Mouse (Mus musculus) MEL (cell line): ENCODE measurements around the gene Nfkbie. TPM values are rescaled to one million over a fixed set of nuclear protein-coding genes. Genes with fewer than 3 reads are reported as not detected.

Experiments used
- DNase-seq: peaks from one replicate; pipeline ENCODE4 v3.0.0; 2011; ENCODE audit warnings: low read depth, low spot score
- H3K27ac ChIP-seq: 2 replicates; pipeline ENCODE4 v1.5.1; 2012; ENCODE audit warnings: low read depth, mild to moderate bottlenecking, control low read depth, low read length, moderate library complexity; ENCODE audit not compliant: control insufficient read depth
- H3K27me3 ChIP-seq, 2 experiments: fragments of 150-350 bp in 1 of 2; sonication (generic) in 1 of 2; 2 replicates each; pipeline ENCODE4 v1.6.1; 2012; ENCODE audit warnings: low read length in 2 of 2, mild to moderate bottlenecking in 2 of 2, improper control_type of control experiment in 1 of 2, moderate library complexity in 1 of 2; ENCODE audit not compliant: insufficient read depth in 2 of 2, control insufficient read depth in 1 of 2
- H3K36me3 ChIP-seq, 2 experiments: 2 replicates each; pipeline ENCODE4 v1.6.1; 2012 to 2014; ENCODE audit warnings: low read length in 2 of 2, improper control_type of control experiment in 1 of 2, inconsistent platforms in 1 of 2, mild to moderate bottlenecking in 1 of 2; ENCODE audit not compliant: insufficient read depth in 2 of 2, control insufficient read depth in 1 of 2
- H3K4me1 ChIP-seq, 2 experiments: fragments of 150-350 bp in 1 of 2; sonication (generic) in 1 of 2; 2 replicates each; pipeline ENCODE4 v1.6.1; 2012; ENCODE audit warnings: low read length in 2 of 2, improper control_type of control experiment in 1 of 2, mild to moderate bottlenecking in 1 of 2; ENCODE audit not compliant: insufficient read depth in 2 of 2, control insufficient read depth in 1 of 2
- H3K4me3 ChIP-seq, 2 experiments: fragments of 150-350 bp in 1 of 2; sonication (generic) in 1 of 2; 2 replicates each; pipeline ENCODE4 v1.5.1; 2012; ENCODE audit warnings: low read depth in 2 of 2, low read length in 2 of 2, mild to moderate bottlenecking in 2 of 2, moderate library complexity in 2 of 2, control low read depth in 1 of 2, improper control_type of control experiment in 1 of 2; ENCODE audit not compliant: control insufficient read depth in 1 of 2, insufficient read depth in 1 of 2
- H3K79me2 ChIP-seq: 2 replicates; pipeline ENCODE4 v1.6.1; 2012; ENCODE audit warnings: mild to moderate bottlenecking, low read length, moderate library complexity; ENCODE audit not compliant: control insufficient read depth, poor library complexity, insufficient read depth
- H3K9ac ChIP-seq: 2 replicates; pipeline ENCODE4 v1.6.1; 2012; ENCODE audit warnings: low read depth, mild to moderate bottlenecking, control low read depth, low read length, moderate library complexity; ENCODE audit not compliant: control insufficient read depth, poor library complexity, severe bottlenecking
- H3K9me3 ChIP-seq: fragments of 150-350 bp; sonication (generic); replicated peaks from 2 replicates; pipeline ENCODE4 v1.6.1; 2012; ENCODE audit warnings: mild to moderate bottlenecking, low read length, improper control_type of control experiment, moderate library complexity; ENCODE audit not compliant: insufficient read depth
- CHD1 ChIP-seq: IDR thresholded peaks from 2 replicates; pipeline ENCODE4 v1.6.1; 2012; ENCODE audit warnings: low read depth, mild to moderate bottlenecking, inconsistent platforms, low read length, improper control_type of control experiment
- ELF1 ChIP-seq: IDR thresholded peaks from 2 replicates; pipeline ENCODE4 v1.6.1; 2014; ENCODE audit warnings: low read depth, mild to moderate bottlenecking, inconsistent platforms, low read length, improper control_type of control experiment, moderate library complexity
- GABPA ChIP-seq: IDR thresholded peaks from 2 replicates; pipeline ENCODE4 v1.6.1; 2012; ENCODE audit warnings: low read depth, mild to moderate bottlenecking, inconsistent platforms, low read length, improper control_type of control experiment, moderate library complexity
- JUND ChIP-seq: IDR thresholded peaks from 2 replicates; pipeline ENCODE4 v1.6.1; 2011; ENCODE audit warnings: low read depth, mild to moderate bottlenecking, improper control_type of control experiment, low read length
- MAZ ChIP-seq: IDR thresholded peaks from 2 replicates; pipeline ENCODE4 v1.6.1; 2012; ENCODE audit warnings: low read depth, mild to moderate bottlenecking, inconsistent platforms, low read length, improper control_type of control experiment
- MYC ChIP-seq: IDR thresholded peaks from 2 replicates; pipeline ENCODE4 v1.6.1; 2011; ENCODE audit warnings: low read depth, mild to moderate bottlenecking, low read length, improper control_type of control experiment, moderate library complexity
- POLR2A ChIP-seq, 2 experiments: IDR thresholded peaks; 2 replicates each; pipeline ENCODE4 v1.6.1; 2011 to 2012; ENCODE audit warnings: low read length in 2 of 2, mild to moderate bottlenecking in 2 of 2, control low read depth in 1 of 2, improper control_type of control experiment in 1 of 2, low read depth in 1 of 2, moderate library complexity in 1 of 2; ENCODE audit not compliant: control insufficient read depth in 1 of 2, insufficient read depth in 1 of 2, poor library complexity in 1 of 2
- RAD21 ChIP-seq: IDR thresholded peaks from 2 replicates; pipeline ENCODE4 v1.6.1; 2011; ENCODE audit warnings: mild to moderate bottlenecking, low read depth, low read length, improper control_type of control experiment
- TAL1 ChIP-seq: IDR thresholded peaks from 2 replicates; pipeline ENCODE4 v1.6.1; 2012; ENCODE audit warnings: mild to moderate bottlenecking, inconsistent platforms, low read length, moderate library complexity, mixed read lengths
- TBP ChIP-seq: IDR thresholded peaks from 2 replicates; pipeline ENCODE4 v1.8.0; 2011; ENCODE audit warnings: low read depth, low read length, improper control_type of control experiment
- TCF12 ChIP-seq: IDR thresholded peaks from 2 replicates; pipeline ENCODE4 v1.6.1; 2014; ENCODE audit warnings: low read depth, mild to moderate bottlenecking, inconsistent platforms, low read length, improper control_type of control experiment, moderate library complexity
- UBTF ChIP-seq: IDR thresholded peaks from 2 replicates; pipeline ENCODE4 v1.6.1; 2012; ENCODE audit warnings: low read depth, mild to moderate bottlenecking, inconsistent platforms, low read length, improper control_type of control experiment, moderate library complexity, borderline replicate concordance; ENCODE audit not compliant: insufficient read depth
- USF1 ChIP-seq: IDR thresholded peaks from 2 replicates; pipeline ENCODE4 v1.6.1; 2014; ENCODE audit warnings: low read depth, mild to moderate bottlenecking, inconsistent platforms, low read length, improper control_type of control experiment, moderate library complexity
- ZC3H11A ChIP-seq: IDR thresholded peaks from 2 replicates; pipeline ENCODE4 v1.6.1; 2012; ENCODE audit warnings: low read depth, mild to moderate bottlenecking, inconsistent platforms, low read length, improper control_type of control experiment
- ZKSCAN1 ChIP-seq: IDR thresholded peaks from 2 replicates; pipeline ENCODE4 v1.6.1; 2012; ENCODE audit warnings: low read depth, mild to moderate bottlenecking, inconsistent platforms, low read length, improper control_type of control experiment, moderate library complexity
- ZMIZ1 ChIP-seq: IDR thresholded peaks from 2 replicates; pipeline ENCODE4 v1.6.1; 2012; ENCODE audit warnings: low read depth, mild to moderate bottlenecking, inconsistent platforms, low read length, improper control_type of control experiment, moderate library complexity
- ZNF384 ChIP-seq: IDR thresholded peaks from 2 replicates; pipeline ENCODE4 v1.6.1; 2012; ENCODE audit warnings: low read depth, mild to moderate bottlenecking, inconsistent platforms, low read length, improper control_type of control experiment
- polyA plus RNA-seq, 2 experiments: library from polyadenylated mRNA; stranded (reverse) in 1 of 2; unstranded in 1 of 2; fragments of >175 nt in 1 of 2; fragments of >200 nt in 1 of 2; gene quantifications; 2 replicates each; pipeline versions ENCODE4 v1.2.1 to v1.2.4; 2012; ENCODE audit warnings: low replicate concordance in 2 of 2, low read depth in 1 of 2; ENCODE audit not compliant: insufficient read length in 2 of 2, insufficient read depth in 1 of 2, missing spikeins in 1 of 2
- total RNA-seq: library from RNA; depleted of rRNA; stranded (reverse); fragments of 300-350 nt; gene quantifications from 2 replicates; pipeline ENCODE4 v1.2.3, GENCODE M21; 2012

The Nfkbie gene
- total and polyA plus RNA-seq, 3 experiments = 2.7 to 5.7 TPM; not detected in 1

DNA sequence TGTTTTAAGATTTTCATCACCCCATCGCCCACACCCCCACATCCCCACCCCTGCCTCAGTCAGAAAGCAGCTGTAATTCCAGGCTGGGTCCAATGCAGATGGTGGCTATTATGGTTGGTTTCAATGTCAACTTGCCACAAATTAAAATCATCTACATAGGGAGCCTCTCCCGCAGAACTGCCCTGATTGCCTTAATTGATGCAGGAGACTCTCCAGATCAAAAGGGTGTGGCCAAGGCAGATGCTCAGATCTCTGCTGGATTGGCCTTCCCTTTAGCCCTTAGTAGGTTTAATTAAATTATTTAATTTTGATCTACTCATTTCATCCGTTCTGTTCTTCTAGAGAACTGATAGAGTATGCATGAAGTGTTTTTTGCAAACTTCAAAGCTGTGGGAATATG is 47.5 kb downstream of the Nfkbie start:
- peaks cover 0 to 12% of the 10 kb centered on the region in 2 experiments; a peak in 2 of 4 replicates for H3K36me3 ChIP-seq
- H3K4me1 ChIP-seq = peaks cover 9 to 11% of the 10 kb centered on the region in 2 experiments
- H3K27ac ChIP-seq = no peak overlapping the region
- H3K4me3 ChIP-seq = no peak overlapping the region
- no peaks in the 10 kb centered on the region for H3K9me3 ChIP-seq
- no peak for DNase-seq
- no peak overlapping the region for H3K9ac ChIP-seq
- H3K27me3 ChIP-seq = no peaks in the 10 kb centered on the region
- TF ChIP-seq ELF1 = no peak
- TF ChIP-seq RAD21 = no peak
- no peaks in the 10 kb centered on the region for H3K79me2 ChIP-seq

DNA sequence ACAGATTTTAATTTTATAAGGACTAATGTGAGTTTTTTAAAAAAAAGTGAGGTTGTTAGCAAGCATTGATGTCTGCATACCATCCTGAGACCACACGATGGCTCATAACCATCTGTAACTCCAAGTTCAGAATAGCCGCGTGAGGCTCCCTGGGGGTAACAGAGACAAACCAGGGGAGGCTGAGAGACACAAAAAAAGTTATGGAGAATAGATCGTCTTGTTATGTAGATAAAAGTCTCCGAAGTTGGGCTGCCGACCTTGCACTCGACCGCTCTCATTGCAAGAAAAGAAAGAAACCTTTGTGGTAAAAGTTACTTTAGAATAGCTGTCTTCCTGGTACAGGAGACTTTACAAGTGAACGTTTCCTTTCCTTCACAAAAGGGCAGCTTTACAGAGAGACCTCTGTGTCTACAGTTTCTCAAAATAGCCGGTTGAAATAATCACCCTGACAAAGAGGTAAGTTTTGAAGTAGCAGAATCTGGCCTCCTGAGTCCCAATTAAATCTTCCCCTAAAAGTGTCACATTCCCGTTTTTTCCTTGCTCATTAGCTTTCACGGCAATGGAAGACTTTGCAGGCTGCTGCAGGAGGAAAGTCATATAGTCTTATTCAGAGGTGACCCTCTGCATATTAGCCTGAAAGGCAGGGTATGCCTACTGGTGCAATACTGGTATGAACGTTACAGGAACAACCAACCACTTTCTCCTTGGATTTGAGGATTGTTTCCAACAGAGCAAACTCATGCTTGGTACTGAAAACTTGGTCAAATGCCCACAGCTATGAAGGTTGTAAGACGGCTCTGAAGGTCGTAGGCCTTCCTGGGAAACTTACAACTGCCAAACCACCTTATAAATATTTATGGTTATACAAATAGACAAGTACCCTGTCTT is 51.7 kb downstream of the Nfkbie start:
- Histone ChIP-seq H3K79me2 (no peaks in the 10 kb centered on the region), H3K27me3 (no peaks in the 10 kb centered on the region), H3K27ac (no peak overlapping the region), H3K4me3 (no peak overlapping the region), H3K36me3 (peaks cover 0 to 16% of the 10 kb centered on the region in 2 experiments; a peak in 2 of 4 replicates), H3K9me3 (no peaks in the 10 kb centered on the region), H3K4me1 (peaks cover 7 to 15% of the 10 kb centered on the region in 2 experiments), H3K9ac (no peak overlapping the region)
- DNase-seq = no peak
- no peak for TF ChIP-seq ZMIZ1
- no peak for TF ChIP-seq MYC
- TF ChIP-seq ZNF384 = no peak
- TF ChIP-seq GABPA = no peak
- no peak for TF ChIP-seq POLR2A (IDR thresholded peaks at IDR 0.05; ENCODE audit: control insufficient read depth in 1 of 2, insufficient read depth in 1 of 2, low read depth in 1 of 2, low read length in 2 of 2, poor library complexity in 1 of 2)
- TF ChIP-seq RAD21 = no peak
- no peak for TF ChIP-seq ZKSCAN1
- no peak for TF ChIP-seq USF1
- TF ChIP-seq TCF12 = no peak
- no peak for TF ChIP-seq MAZ
- TF ChIP-seq JUND = no peak
- TF ChIP-seq ZC3H11A = no peak
- TF ChIP-seq UBTF = no peak
- TF ChIP-seq TBP = no peak
- TF ChIP-seq TAL1 = no peak
- TF ChIP-seq CHD1 = no peak
